15 mouse cellular contexts compared by ENCODE assay signal in genomic region chr7:132429324-132429723, GRCm38 (mm10).
DNase-seq lines count a peak whose midpoint lies in the region; ATAC-seq and TF ChIP-seq lines count a peak whose summit lies in the region.
"Had no signal": no experiment of that assay in that cellular context is flagged by ENCODE, and none has a peak within 500 bp of the region (broad histone marks: within the 10 kb centered on the region; RNA-seq: fewer than 3 reads in every experiment).

No protein-coding gene starts in this region.

- H3K27me3 ChIP-seq in forebrain, embryonic 10.5 days (ENCODE audit: poor library complexity, severe bottlenecking) = no peaks in the 10 kb centered on the region
- no peaks in the 10 kb centered on the region for H3K27me3 ChIP-seq in forebrain, embryonic 12.5 days
- no peaks in the 10 kb centered on the region for H3K27me3 ChIP-seq in hindbrain, embryonic 16.5 days (replicated peaks; ENCODE audit: control insufficient read depth, insufficient read depth, low read length)
- H3K27me3 ChIP-seq in intestine, postnatal 0 days (replicated peaks; ENCODE audit: control insufficient read depth, insufficient read depth, low read length) = no peaks in the 10 kb centered on the region
- H3K27me3 ChIP-seq: limb, embryonic 12.5 days had no signal

- no peak overlapping the region for H3K9ac ChIP-seq in forebrain, embryonic 12.5 days
- no peak overlapping the region for H3K9ac ChIP-seq in hindbrain, embryonic 16.5 days (ENCODE audit: low read depth, low read length)
- H3K9ac ChIP-seq in intestine, postnatal 0 days (ENCODE audit: low read depth, low read length) = no peak overlapping the region
- H3K9ac ChIP-seq: limb, embryonic 12.5 days had no signal

- no peak for TF ChIP-seq CTCF in intestine, postnatal 0 days (IDR thresholded peaks at IDR 0.05; ENCODE audit: low read depth)

- H3K36me3 ChIP-seq in forebrain, embryonic 10.5 days (replicated peaks) = no peaks in the 10 kb centered on the region
- H3K36me3 ChIP-seq in forebrain, embryonic 12.5 days (replicated peaks) = no peaks in the 10 kb centered on the region
- no peaks in the 10 kb centered on the region for H3K36me3 ChIP-seq in hindbrain, embryonic 16.5 days (ENCODE audit: control insufficient read depth, insufficient read depth, low read length)
- no peaks in the 10 kb centered on the region for H3K36me3 ChIP-seq in intestine, postnatal 0 days (ENCODE audit: control insufficient read depth, insufficient read depth)
- H3K36me3 ChIP-seq: limb, embryonic 12.5 days had no signal

- WGBS in forebrain, embryonic 10.5 days = 65% methylated on average over 4 of the region's 4 CpGs
- 57% methylated on average over 4 of the region's 4 CpGs for WGBS in forebrain, embryonic 12.5 days
- 28% methylated on average over 4 of the region's 4 CpGs for WGBS in hindbrain, embryonic 16.5 days
- WGBS in intestine, postnatal 0 days = 68% methylated on average over 4 of the region's 4 CpGs

- DNase-seq in forebrain, embryonic 10.5 days (ENCODE audit: extremely low spot score, low spot score) = no peak
- DNase-seq in left cerebral cortex, postnatal 4 days = peak; percentile 35
- no peak for DNase-seq in left cerebral cortex, adult 11 months (ENCODE audit: low spot score)
- peak; percentile 62 for DNase-seq in Muller cell, postnatal 12 days (ENCODE audit: inconsistent ontology term)
- DNase-seq in thymus, postnatal 0 days (ENCODE audit: low spot score) = no peak
- DNase-seq: adrenal gland, postnatal 10 days; cerebellum, postnatal 36 days; gastrocnemius, postnatal 36 days; kidney, adult 11 months; right cerebral cortex, postnatal 14 days had no signal

- peaks cover 18% of the 10 kb centered on the region for H3K4me1 ChIP-seq in forebrain, embryonic 10.5 days
- peaks cover 11% of the 10 kb centered on the region for H3K4me1 ChIP-seq in forebrain, embryonic 12.5 days
- peaks cover 4% of the 10 kb centered on the region; the same call in 1 of the 2 replicates for H3K4me1 ChIP-seq in hindbrain, embryonic 16.5 days (ENCODE audit: control insufficient read depth, insufficient read depth, low read depth, low read length)
- no peaks in the 10 kb centered on the region; the same call in 1 of the 2 replicates for H3K4me1 ChIP-seq in intestine, postnatal 0 days (replicated peaks; ENCODE audit: control insufficient read depth, insufficient read depth, low read length)

- H3K9me3 ChIP-seq in forebrain, embryonic 10.5 days = no peaks in the 10 kb centered on the region
- no peaks in the 10 kb centered on the region for H3K9me3 ChIP-seq in forebrain, embryonic 12.5 days
- H3K9me3 ChIP-seq in hindbrain, embryonic 16.5 days (ENCODE audit: control insufficient read depth, low read length) = no peaks in the 10 kb centered on the region
- H3K9me3 ChIP-seq in intestine, postnatal 0 days (ENCODE audit: control insufficient read depth) = no peaks in the 10 kb centered on the region
- H3K9me3 ChIP-seq: limb, embryonic 12.5 days had no signal

- H3K4me3 ChIP-seq in forebrain, embryonic 10.5 days = no peak overlapping the region
- H3K4me3 ChIP-seq in forebrain, embryonic 12.5 days (replicated peaks) = no peak overlapping the region
- no peak overlapping the region for H3K4me3 ChIP-seq in hindbrain, embryonic 16.5 days (ENCODE audit: low read length)
- no peak overlapping the region for H3K4me3 ChIP-seq in intestine, postnatal 0 days (ENCODE audit: low read depth, low read length)
- H3K4me3 ChIP-seq: limb, embryonic 12.5 days had no signal

- intact Hi-C loops in left cerebral cortex, postnatal 4 days (cut with DNase I) = no loop called here

- H3K4me2 ChIP-seq in forebrain, embryonic 12.5 days = no peak overlapping the region
- no peak overlapping the region for H3K4me2 ChIP-seq in hindbrain, embryonic 16.5 days (ENCODE audit: low read length)
- no peak overlapping the region for H3K4me2 ChIP-seq in intestine, postnatal 0 days (replicated peaks; ENCODE audit: low read depth)
- H3K4me2 ChIP-seq: limb, embryonic 12.5 days had no signal

- ATAC-seq in forebrain, embryonic 12.5 days (ENCODE audit: low FRiP score) = no peak
- 0 out of 2 replicates have a peak, but pooled peaks have one; percentile 54 for ATAC-seq in hindbrain, embryonic 16.5 days
- ATAC-seq in intestine, postnatal 0 days = no peak

- 0 out of 2 replicates have a peak overlapping the region, but pooled peaks have one; percentile 31 for H3K27ac ChIP-seq in forebrain, embryonic 10.5 days
- H3K27ac ChIP-seq in forebrain, embryonic 12.5 days = no peak overlapping the region
- H3K27ac ChIP-seq in hindbrain, embryonic 16.5 days (ENCODE audit: low read depth, low read length) = no peak overlapping the region
- no peak overlapping the region for H3K27ac ChIP-seq in intestine, postnatal 0 days (ENCODE audit: low read depth, low read length)
- H3K27ac ChIP-seq: limb, embryonic 12.5 days; macrophage had no signal

Comparison
In these comparisons a context has a peak if more than half of its experiments do, and no peak if none do; other contexts are left out.
1. DNase-seq: peak in left cerebral cortex, postnatal 4 days (single experiment) and Muller cell, postnatal 12 days (single experiment); none in forebrain, embryonic 10.5 days (single experiment), left cerebral cortex, adult 11 months (single experiment) and thymus, postnatal 0 days (single experiment).